Mouse (Mus musculus) E14TG2a.4 (cell line): ENCODE measurements at regions not wholly inside any gene's neighbourhood (a gene's known extent, or its start where the extent isn't known, plus 50 kb on each side); places are given as distances from the start of the nearest gene placed in this dataset.
"Not testable (repeated sequence)": the region's sequence is repeated elsewhere in the genome, so short reads cannot be mapped to it uniquely, and the experiment has no call there.

Experiments
- CTCF ChIP-seq: conservative IDR thresholded peaks from 2 replicates; pipeline ENCODE4 v1.5.1; 2014; ENCODE audit warnings: low read length
- POU5F1 ChIP-seq: IDR thresholded peaks from 2 replicates; pipeline ENCODE4 v1.6.1; 2014; ENCODE audit warnings: low read length, borderline replicate concordance

- not testable (repeated sequence) for TF ChIP-seq CTCF, POU5F1
Observed at GRCm38 (mm10) chr2:107955608-107956127, 665.2 kb downstream of the Kcna4 start.
